Mouse (Mus musculus): ENCODE results near the gene Pla2g12a. TPM values are rescaled to one million over a fixed set of nuclear protein-coding genes. Genes with fewer than 3 reads are reported as not detected.

The Pla2g12a gene
- polyA plus RNA-seq, 2 experiments from 2014 or later = 1.4 to 2.4 TPM

- ATAC-seq = peak; percentile 97
Measured at GRCm38 (mm10) chr3:129901271-129901809, 22.9 kb downstream of the Pla2g12a start, which contains the start of gene Casp6. Casp6 (plus strand) TSS chr3:129901425.

- no peak for ATAC-seq
Measured at GRCm38 (mm10) chr3:129903369-129903768, 25.0 kb downstream of the Pla2g12a start.

GRCm38 (mm10) chr3:129903866-129904265 is 25.5 kb downstream of the Pla2g12a start:
- ATAC-seq = no peak

GRCm38 (mm10) chr3:129904381-129905132 is 26.2 kb downstream of the Pla2g12a start:
- ATAC-seq = no peak

- ATAC-seq = no peak
Measured at GRCm38 (mm10) chr3:129912025-129912424, 33.6 kb downstream of the Pla2g12a start.

- no peak for ATAC-seq
Measured at GRCm38 (mm10) chr3:129913241-129913640, 34.8 kb downstream of the Pla2g12a start.

GRCm38 (mm10) chr3:129917424-129917823 is 39.0 kb downstream of the Pla2g12a start:
- no peak for ATAC-seq

GRCm38 (mm10) chr3:129918434-129918833 is 40.0 kb downstream of the Pla2g12a start:
- ATAC-seq = peak; percentile 74

GRCm38 (mm10) chr3:129923581-129923980 is 45.2 kb downstream of the Pla2g12a start:
- no peak for ATAC-seq

- no peak for ATAC-seq
Measured at GRCm38 (mm10) chr3:129925861-129926260, 47.5 kb downstream of the Pla2g12a start.

- ATAC-seq = no peak
Measured at GRCm38 (mm10) chr3:129930213-129930778, 51.9 kb downstream of the Pla2g12a start.

- peak; percentile 47 for ATAC-seq
Measured at GRCm38 (mm10) chr3:129932443-129932842, 54.0 kb downstream of the Pla2g12a start.

GRCm38 (mm10) chr3:129936561-129936960 is 58.2 kb downstream of the Pla2g12a start:
- no peak for ATAC-seq

GRCm38 (mm10) chr3:129937848-129938247 is 59.4 kb downstream of the Pla2g12a start:
- no peak for ATAC-seq

- no peak for ATAC-seq
Measured at GRCm38 (mm10) chr3:129939058-129939457, 60.7 kb downstream of the Pla2g12a start.

- no peak for ATAC-seq
Measured at GRCm38 (mm10) chr3:129940780-129941179, 62.4 kb downstream of the Pla2g12a start.

GRCm38 (mm10) chr3:129941291-129941690 is 62.9 kb downstream of the Pla2g12a start:
- no peak for ATAC-seq

- no peak for ATAC-seq
Measured at GRCm38 (mm10) chr3:129943813-129944212, 65.4 kb downstream of the Pla2g12a start.

Other genes starting within 250 kb of the Pla2g12a start
- gene Egf, start 123.3 kb upstream of the Pla2g12a start, polyA plus RNA-seq (2017; shearing (Covaris generic)) = 1 to 10 TPM; 1.9 to 3.8 TPM
- gene Lrit3, start 74.6 kb upstream of the Pla2g12a start, polyA plus RNA-seq (2017; shearing (Covaris generic)) = not detected
- gene Rrh, start 56.0 kb upstream of the Pla2g12a start, polyA plus RNA-seq (2017; shearing (Covaris generic)) = under 1 TPM in 1 of 2 experiments, not detected in 1; 0.32 TPM
- 10 to 100 TPM in 1 of 2 experiments, 1 to 10 TPM in 1; 8.9 to 13.8 TPM for gene Gar1, start 47.2 kb upstream of the Pla2g12a start, polyA plus RNA-seq (2017; shearing (Covaris generic))
- gene Cfi, start 42.7 kb upstream of the Pla2g12a start, polyA plus RNA-seq (2017; shearing (Covaris generic)) = not detected
- gene Casp6, start 22.8 kb downstream of the Pla2g12a start, polyA plus RNA-seq (2017; shearing (Covaris generic)) = 10 to 100 TPM; 61.7 to 71.8 TPM
- gene Mcub, start 91.6 kb downstream of the Pla2g12a start, polyA plus RNA-seq (2017; shearing (Covaris generic)) = 10 to 100 TPM; 23.8 to 24.6 TPM
- 10 to 100 TPM; 25.2 to 26.6 TPM for gene Sec24b, start 182.9 kb downstream of the Pla2g12a start, polyA plus RNA-seq (2017; shearing (Covaris generic))